Mouse (Mus musculus): ENCODE results near the gene Ndufb2.

- no peak for TF ChIP-seq CTCF (IDR thresholded peaks at IDR 0.05; ENCODE audit: borderline replicate concordance, insufficient read depth, low read depth, low read length)
- no peak for TF ChIP-seq POLR2A (IDR thresholded peaks at IDR 0.05; ENCODE audit: borderline replicate concordance, insufficient read depth, low read length)
Observed at GRCm38 (mm10) chr6:39543769-39544420, 48.5 kb upstream of the Ndufb2 start.
